Mouse (Mus musculus): Measurements from ENCODE around the gene Lsm2.
"Not testable (repeated sequence)": the region's sequence is repeated elsewhere in the genome, so short reads cannot be mapped to it uniquely, and the experiment has no call there.

Gene Lsm2

DNA sequence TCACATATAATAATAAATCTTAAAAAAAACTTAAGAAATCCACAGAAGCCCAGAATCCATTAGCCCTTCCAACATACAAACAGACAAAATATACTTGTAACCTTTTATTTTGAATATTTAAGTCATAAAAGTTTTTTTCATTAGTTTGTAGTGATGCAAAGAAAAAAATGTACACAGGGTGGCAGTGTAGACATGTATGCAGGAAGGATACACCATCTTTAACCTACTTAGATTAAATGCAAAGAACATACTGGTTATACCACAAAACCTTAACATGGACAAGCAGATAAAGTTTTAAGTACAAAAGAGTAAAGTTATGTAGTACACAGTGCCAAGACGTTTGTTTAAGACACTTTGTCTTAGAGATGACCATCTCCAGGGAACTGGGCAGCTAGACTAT is 25.3 kb upstream of the Lsm2 start:
- peak; percentile 49 for DNase-seq (ENCODE audit: low spot score)

DNA sequence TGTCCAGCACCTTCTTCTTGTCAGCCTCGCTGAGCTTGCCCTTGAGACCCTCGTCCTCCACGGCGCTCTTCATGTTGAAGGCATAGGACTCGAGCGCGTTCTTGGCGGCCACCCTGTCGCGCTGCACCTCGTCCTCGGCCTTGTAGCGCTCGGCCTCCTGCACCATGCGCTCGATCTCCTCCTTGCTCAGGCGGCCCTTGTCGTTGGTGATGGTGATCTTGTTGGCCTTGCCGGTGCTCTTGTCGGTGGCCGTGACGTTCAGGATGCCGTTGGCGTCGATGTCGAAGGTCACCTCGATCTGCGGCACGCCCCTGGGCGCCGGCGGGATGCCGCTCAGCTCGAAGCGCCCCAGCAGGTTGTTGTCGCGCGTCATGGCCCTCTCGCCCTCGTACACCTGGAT is 24.4 kb upstream of the Lsm2 start:
- not testable (repeated sequence) for DNase-seq (ENCODE audit: low spot score)

DNA sequence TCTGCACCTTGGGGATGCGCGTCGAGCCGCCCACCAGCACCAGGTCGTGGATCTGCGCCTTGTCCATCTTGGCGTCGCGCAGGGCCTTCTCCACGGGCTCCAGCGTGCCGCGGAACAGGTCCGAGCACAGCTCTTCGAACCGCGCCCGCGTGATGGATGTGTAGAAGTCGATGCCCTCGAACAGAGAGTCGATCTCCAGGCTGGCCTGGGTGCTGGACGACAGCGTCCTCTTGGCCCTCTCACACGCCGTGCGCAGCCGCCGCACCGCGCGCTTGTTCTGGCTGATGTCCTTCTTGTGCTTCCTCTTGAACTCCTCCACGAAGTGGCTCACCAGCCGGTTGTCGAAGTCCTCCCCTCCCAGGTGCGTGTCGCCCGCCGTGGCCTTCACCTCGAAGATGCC is 23.7 kb upstream of the Lsm2 start:
- DNase-seq (ENCODE audit: low spot score): not testable (repeated sequence)

DNA sequence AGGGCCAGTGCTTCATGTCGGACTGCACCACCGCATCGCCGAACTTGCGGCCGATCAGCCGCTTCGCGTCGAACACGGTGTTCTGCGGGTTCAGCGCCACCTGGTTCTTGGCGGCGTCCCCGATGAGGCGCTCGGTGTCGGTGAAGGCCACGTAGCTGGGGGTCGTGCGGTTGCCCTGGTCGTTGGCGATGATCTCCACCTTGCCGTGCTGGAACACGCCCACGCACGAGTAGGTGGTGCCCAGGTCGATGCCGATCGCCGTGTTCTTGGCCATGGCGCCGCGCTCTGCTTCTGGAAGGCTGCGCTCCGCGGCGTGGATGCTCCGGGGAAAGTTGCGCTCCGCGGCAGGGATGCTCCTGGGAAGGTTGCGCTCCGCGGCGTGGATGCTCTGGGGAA is 22.9 kb upstream of the Lsm2 start:
- not testable (repeated sequence) for DNase-seq (ENCODE audit: low spot score)

DNA sequence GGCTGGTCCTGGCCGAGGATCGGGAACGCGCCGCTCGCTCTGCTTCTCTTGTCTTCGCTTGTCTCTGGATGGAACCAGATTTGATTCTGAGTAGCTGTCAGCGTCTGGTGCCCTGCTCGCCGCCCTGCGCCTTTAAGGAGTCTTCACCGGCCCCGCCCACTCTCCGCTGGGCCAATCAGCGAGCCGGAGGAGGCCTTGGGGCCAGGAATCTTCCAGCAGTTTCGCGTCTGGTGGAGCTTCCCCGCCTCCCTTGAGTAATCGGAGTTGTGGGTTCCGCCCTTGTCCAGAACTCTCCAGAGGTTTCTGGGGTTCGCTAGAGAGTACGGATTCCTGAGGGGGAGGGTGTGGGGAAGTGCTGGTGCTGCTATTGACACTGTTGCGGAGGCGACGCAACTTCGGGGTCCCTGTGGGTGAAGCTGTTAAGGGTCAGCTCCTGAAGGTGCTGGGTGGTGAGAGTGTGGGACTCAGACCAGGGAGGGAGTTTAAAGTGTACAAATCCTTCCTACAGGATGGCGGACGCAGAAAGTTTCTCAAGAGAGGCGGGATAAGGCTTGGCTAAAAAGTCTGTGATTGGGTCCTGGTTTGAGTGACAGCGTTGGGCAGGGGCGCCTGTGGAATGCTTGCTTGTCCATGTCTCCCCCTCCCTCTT is 22.4 kb upstream of the Lsm2 start, which contains the start of gene Hspa1b:
Hspa1b (minus strand) TSS at position 109 of the 649 bp plus-strand sequence.
- peak; percentile 53 for DNase-seq (ENCODE audit: low spot score)

DNA sequence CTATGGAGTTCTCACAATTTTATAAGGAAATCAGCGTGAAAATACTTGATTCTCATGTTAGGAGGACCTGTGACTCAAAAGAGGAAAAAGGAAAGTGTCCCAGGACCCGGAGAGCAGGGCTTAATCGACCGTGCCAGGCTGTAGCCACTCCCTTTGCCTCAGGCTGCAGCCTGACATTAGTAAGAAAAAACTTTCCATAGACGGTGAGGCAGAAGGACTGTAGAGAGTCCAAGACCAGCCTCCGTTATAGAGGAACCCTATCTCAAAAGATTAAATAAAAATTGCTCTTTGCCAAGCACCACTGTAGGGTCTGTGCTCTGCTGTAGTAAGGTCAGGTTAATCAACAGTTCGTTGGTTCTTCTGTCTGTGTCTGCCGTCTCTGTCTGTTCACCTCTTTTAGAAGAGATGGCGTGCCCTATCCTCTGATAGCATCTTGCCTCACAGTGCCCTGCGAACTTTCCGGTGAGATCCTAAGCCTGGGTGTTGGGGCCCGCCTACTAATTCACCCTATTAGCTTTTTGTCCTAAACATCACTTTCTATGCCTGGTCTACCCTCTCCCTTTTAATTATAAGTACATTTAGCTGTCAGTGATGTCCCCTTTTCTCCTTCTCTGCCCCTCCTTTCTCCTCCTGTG is 21.7 kb upstream of the Lsm2 start:
- DNase-seq (ENCODE audit: low spot score): no peak

DNA sequence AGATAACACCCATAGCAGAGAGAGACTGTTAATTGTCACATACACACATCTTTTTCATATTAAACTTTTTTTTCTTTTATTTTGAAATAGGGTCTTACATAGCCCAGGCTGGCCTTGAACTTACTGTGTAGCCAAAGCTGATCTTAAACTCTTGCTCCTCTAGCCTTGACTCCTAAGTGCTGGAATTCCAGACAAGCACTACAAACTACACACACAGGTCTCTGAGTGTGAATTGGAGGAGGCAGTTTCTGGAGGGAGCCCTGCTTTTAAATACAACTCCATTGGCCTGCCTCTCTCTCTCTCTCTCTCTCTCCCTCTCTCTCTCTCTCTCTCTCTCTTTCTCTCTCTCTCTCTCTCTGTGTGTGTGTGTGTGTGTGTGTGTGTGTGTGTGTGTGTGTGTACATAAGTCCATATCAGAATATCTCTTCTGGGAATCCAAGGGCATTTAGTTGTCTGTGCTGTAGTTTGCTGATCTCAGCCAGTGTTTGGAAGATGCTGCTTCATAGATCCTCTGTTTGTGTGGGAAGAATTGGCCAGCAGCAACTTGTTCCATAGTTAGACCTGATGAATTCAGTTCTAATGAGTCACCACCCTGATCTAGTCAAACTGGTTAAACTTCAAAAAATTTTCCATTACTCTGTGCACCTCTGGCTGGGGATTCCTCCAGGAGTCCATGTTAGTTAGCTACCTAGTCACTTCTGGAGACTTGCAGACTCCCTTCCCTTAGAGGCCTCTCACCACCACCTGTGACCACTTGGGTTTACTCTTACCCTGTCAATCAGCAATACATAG is 20.8 kb upstream of the Lsm2 start:
- DNase-seq (ENCODE audit: low spot score): no peak

DNA sequence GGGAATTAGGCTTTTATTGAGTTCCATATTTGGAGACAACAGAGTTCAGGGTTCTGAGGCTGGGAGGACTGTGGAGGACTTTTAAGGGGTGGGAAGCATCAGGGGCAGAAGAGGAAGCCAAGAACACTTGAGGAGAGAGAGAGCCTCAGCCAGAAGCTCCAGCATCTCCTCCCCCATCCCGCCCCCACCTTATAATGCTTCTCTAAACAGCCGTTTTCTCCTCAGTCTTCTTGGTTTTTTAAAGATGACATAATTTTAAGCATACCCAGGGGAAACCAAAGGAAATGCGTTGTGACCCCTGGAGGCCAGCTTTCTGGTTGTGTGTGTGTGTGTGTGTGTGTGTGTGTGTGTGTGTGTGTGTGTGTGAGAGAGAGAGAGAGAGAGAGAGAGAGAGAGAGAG is 19.5 kb upstream of the Lsm2 start:
- DNase-seq (ENCODE audit: low spot score): no peak

DNA sequence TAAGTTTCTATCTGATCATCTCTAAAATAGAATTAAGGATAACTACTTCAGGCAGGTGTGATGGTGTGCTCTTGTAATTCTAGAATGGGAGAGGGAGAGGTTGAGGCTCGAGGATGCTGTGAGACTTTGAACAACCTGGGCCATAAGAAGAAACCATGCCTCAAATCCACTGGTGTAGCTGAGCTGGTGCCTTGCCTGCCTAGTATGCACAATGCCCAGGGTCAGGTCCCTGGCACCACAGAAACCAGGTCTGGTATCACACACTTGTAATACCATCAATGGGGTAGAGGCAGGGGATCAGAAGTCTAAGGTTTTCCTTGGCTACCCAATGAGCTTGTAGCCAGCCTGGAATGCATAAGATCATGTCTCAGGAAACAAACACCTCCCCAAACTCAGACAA is 18.8 kb upstream of the Lsm2 start:
- DNase-seq (ENCODE audit: low spot score): no peak

DNA sequence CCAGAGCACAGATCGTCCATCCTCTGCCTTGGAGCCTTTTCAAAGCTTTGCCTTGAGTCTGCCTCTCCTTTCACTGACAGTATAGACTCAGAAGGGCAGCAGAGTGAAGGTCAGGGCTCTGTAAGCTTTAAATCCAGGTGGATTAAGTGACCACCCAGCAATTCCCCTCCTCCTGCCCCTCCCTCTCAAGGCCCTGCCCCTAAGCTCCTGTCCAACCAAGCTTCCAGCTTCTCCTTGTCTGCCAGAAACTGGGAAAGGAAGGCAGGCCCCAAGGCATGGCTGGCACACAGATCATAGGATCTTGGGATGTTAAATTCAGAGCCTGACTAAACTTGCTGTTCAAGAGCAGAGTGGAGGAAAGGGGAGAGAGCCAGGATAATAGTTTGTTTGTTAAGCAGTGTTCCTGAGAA is 17.0 kb upstream of the Lsm2 start:
- no peak for DNase-seq (ENCODE audit: low spot score)

DNA sequence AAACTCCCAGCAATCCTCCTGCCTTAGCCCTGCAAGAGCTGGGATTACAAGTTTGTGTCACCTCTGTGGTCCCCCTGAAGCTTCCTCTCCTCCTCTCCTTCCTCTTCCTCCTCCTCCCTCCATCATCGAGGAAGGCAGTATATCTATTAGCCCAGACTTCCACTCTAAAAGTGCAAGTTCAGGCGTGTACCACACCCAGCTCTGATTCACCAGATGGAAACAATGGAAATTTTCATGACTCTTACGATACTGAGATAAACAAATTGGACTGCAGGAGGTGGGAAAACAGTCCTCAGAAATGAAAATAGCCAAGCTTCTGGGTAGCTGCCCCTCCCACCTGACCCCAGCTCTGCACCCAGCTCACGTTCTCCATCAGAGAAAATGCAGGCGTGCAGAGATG is 16.0 kb upstream of the Lsm2 start:
- DNase-seq (ENCODE audit: low spot score): no peak

DNA sequence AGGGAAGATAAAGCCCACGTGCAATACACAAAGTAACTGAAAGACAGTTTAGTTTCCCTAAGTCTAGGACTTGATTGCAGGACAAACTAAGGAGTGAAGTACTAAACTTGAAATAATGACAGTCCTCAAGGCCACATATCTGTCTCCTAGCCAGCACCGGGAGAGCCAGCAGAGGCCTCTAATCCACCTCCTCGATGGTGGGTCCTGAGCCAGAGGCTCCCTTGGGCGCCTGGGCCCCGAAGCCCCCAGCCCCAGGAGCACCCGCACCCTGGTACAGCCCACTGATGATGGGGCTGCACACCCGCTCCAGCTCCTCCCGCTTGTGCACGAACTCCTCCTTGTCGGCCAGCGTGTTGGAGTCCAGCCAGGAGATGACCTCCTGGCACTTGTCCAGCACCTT is 11.8 kb upstream of the Lsm2 start, which contains the start of gene Gm20481:
Gm20481 (plus strand) TSS at position 91 of the 400 bp plus-strand sequence.
- not testable (repeated sequence) for DNase-seq (ENCODE audit: low spot score)

DNA sequence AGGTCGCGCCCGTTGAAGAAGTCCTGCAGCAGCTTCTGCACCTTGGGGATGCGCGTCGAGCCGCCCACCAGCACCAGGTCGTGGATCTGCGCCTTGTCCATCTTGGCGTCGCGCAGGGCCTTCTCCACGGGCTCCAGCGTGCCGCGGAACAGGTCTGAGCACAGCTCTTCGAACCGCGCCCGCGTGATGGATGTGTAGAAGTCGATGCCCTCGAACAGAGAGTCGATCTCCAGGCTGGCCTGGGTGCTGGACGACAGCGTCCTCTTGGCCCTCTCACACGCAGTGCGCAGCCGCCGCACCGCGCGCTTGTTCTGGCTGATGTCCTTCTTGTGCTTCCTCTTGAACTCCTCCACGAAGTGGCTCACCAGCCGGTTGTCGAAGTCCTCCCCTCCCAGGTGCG is 10.8 kb upstream of the Lsm2 start:
- DNase-seq (ENCODE audit: low spot score): not testable (repeated sequence)

DNA sequence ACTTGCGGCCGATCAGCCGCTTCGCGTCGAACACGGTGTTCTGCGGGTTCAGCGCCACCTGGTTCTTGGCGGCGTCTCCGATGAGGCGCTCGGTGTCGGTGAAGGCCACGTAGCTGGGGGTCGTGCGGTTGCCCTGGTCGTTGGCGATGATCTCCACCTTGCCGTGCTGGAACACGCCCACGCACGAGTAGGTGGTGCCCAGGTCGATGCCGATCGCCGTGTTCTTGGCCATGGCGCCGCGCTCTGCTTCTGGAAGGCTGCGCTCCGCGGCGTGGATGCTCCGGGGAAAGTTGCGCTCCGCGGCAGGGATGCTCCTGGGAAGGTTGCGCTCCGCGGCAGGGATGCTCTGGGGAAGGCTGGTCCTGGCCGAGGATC is 10.0 kb upstream of the Lsm2 start:
- not testable (repeated sequence) for DNase-seq (ENCODE audit: low spot score)

DNA sequence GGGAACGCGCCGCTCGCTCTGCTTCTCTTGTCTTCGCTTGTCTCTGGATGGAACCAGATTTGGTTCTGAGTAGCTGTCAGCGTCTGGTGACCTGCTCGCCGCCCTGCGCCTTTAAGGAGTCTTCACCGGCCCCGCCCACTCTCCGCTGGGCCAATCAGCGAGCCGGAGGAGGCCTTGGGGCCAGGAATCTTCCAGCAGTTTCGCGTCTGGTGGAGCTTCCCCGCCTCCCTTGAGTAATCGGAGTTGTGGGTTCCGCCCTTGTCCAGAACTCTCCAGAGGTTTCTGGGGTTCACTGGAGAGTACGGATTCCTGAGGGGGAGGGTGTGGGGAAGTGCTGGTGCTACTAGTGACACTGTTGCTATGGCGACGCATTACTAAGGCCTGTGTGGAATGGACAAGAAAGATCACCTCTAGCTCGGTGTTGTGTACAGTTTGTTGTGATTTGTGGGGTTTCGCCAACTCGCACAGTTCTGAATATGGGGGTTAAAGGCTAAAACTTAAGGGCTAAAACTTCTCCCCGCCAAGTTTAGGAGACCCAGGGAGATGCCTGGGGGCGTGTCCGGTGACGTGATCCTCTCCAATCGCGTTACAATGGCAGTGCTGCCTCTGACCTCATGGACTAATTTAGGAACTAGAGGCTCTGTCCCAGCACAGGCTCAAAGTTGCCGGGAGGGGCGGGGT is 9.5 kb upstream of the Lsm2 start, which contains the start of the genes Hspa1a and Hspa1l:
Hspa1a (minus strand) TSS at position 88 of the 681 bp plus-strand sequence.
Hspa1l (plus strand) TSS at position 635 of the 681 bp plus-strand sequence.
- not testable (repeated sequence) for DNase-seq (ENCODE audit: low spot score)

DNA sequence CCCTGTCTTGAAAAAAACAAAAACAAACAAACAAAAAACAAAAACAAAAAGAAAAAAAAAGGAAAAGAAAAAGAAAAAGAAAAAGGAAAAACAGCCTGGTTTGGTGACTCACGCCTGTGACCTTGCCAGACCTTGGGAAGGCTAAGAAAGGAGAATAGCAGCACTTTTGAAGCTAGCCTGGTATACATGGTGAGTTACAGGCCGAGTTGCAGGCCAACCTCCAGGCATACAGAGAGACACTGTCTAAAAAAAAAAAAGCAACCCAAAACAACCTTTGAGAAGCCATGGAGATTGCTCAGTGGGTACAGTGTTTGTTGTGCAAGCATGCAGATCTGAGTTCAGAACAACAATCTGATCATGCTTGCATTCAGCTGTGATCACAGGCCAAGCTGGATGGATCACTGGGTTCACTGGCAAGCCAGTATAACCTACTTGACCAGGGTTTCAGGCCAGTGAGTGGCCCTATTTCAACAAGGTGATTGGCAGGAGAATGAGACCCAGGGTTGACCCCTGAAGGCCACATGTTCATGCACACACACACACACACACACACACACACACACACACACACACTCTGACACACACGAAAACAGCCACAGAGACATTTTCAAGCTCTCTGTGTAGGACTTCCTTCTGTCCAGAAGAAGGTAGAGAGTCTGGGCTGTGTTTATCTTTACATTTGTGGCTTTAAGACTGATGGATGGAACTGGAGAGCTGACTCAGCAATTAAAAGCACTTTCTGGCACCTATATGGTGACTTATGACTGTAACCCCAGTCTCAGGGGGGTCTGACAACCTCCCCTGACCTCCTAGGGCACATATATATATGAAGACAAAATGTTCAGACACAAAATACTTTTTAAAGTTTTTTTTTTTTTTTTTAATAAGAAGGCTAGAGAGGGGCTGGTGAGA is 5.8 kb upstream of the Lsm2 start:
- DNase-seq (ENCODE audit: low spot score): no peak

DNA sequence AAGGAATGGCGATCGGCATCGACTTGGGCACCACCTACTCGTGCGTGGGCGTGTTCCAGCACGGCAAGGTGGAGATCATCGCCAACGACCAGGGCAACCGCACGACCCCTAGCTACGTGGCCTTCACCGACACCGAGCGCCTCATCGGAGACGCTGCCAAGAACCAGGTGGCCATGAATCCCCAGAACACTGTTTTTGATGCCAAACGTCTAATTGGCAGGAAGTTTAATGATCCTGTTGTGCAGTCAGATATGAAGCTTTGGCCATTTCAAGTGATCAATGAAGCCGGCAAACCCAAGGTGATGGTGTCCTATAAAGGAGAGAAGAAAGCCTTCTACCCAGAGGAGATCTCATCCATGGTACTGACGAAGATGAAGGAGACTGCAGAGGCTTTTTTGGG is 4.7 kb upstream of the Lsm2 start:
- no peak for DNase-seq (ENCODE audit: low spot score)

DNA sequence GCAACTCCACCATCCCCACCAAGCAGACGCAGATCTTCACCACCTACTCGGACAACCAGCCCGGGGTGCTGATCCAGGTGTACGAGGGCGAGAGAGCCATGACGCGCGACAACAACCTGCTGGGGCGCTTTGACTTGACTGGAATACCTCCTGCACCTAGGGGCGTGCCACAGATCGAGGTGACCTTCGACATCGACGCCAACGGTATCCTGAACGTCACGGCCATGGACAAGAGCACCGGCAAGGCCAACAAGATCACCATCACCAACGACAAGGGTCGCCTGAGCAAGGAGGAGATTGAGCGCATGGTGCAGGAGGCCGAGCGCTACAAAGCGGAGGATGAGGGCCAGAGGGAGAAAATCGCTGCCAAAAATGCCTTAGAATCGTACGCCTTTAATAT is 3.4 kb upstream of the Lsm2 start:
- no peak for DNase-seq (ENCODE audit: low spot score)

DNA sequence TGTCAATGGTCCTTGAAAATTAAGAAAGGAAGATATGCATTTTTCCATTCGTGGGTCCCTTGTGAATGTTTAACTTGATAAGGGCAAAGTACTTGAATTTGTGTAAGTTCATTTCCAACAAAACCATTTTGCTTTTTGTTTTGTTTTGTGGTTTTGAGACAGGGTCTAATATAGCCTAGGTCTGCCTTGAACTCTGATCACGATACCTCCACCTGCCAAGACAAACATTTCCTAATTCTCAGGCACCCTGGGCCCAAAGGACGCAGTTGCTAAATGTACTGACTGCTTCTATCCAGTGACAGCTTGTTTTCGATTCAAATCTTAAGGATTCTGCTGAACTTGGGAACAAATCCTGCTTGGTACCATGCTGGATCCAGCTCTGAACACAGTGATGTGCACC is 2.0 kb upstream of the Lsm2 start:
- no peak for DNase-seq (ENCODE audit: low spot score)

DNA sequence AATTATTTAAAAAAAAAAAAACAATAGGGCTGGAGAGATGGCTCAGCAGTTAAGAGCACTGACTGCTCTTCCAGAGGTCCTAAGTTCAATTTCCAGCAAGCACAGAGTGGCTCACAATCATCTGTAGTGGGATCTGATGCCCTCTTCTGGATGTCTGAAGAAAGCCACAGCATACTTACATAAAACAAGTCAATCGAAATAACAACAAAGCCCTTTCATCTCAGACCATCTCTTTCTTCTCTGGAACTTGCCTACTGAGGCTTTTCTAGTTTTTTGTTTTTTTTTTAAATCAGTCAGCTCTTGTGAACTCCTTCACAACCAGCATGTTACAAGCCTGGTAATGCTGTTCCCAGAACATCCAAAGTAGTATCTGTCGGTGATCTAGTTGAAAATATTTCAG is 1.0 kb upstream of the Lsm2 start:
- DNase-seq (ENCODE audit: low spot score): no peak

DNA sequence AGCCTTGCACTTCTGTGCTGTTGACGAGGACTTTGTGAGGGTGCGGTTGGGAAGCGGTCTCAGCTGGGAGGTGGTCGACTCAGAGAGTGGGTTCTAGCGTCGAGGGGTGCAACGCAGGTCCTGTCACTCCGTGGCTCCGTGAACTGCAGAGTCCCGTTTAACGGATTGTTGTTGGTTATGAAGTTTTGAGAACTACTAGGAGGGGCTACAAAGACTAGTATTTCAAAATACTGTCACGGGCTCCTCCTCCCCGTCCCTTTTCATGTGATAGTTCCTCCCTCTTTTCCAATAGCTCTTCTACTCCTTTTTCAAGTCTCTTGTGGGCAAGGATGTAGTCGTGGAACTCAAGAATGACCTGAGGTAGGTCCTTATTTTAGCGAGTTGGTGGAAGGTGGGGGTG is 666 bp downstream of the Lsm2 start:
- DNase-seq (ENCODE audit: low spot score): no peak
